Mouse (Mus musculus) E14TG2a.4 (cell line): ENCODE results near the gene Phldb1.

Source experiments
- CTCF ChIP-seq: conservative IDR thresholded peaks from 2 replicates; pipeline ENCODE4 v1.5.1; 2014; ENCODE audit warnings: low read length
- NANOG ChIP-seq: IDR thresholded peaks from 2 replicates; pipeline ENCODE4 v1.6.1; 2014; ENCODE audit warnings: borderline replicate concordance, low read length, mixed read lengths
- POU5F1 ChIP-seq: IDR thresholded peaks from 2 replicates; pipeline ENCODE4 v1.6.1; 2014; ENCODE audit warnings: low read length, borderline replicate concordance

DNA sequence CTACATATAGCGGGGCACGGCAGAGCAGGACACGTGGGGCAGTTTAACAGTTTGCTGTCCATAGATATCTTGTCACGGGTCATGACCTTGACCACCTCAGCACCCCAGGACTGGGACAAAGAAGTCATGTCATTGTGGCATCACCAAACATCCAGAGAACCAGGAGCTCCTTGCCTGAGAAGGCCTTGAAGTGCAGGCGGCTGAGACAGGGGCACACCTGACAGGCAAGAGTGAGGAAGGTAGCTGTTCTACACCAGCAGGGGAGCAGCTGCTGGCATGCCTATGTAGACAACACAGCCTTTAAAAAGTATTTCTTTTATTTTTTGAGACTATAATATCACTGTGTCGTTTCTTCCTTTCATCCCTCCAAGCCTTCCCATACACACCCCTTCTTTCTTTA lies 88.6 kb downstream of the Phldb1 start:
- no peak for TF ChIP-seq CTCF
- no peak for TF ChIP-seq NANOG
- no peak for TF ChIP-seq POU5F1
